Mouse (Mus musculus) left cerebral cortex, postnatal 25 days (tissue): ENCODE data around the gene Bicral. TPM values are rescaled to one million over a fixed set of nuclear protein-coding genes. Genes with fewer than 3 reads are reported as not detected.
A peak's percentile ranks its signal among the peaks of the same experiment; 100 is the strongest.
"Not testable (repeated sequence)": the region's sequence is repeated elsewhere in the genome, so short reads cannot be mapped to it uniquely, and the experiment has no call there.

Experiments
- DNase-seq, 2 experiments: peaks; one replicate each; pipeline ENCODE4 v3.0.0; 2022; ENCODE audit warnings: low spot score in 2 of 2, mixed read lengths in 1 of 2
- intact Hi-C: fragments of 180-260 bp; cut with DNase I; formaldehyde crosslinking; loops from one replicate; pipeline ENCODE4 v1.15.1; 2025
- total RNA-seq, 2 experiments: library from RNA; stranded (reverse); gene quantifications; 2 replicates each; pipeline ENCODE4 v1.2.3; 2021

Gene Bicral
- total RNA-seq, 2 experiments from 2014 or later = 41.6 to 49.7 TPM

DNA sequence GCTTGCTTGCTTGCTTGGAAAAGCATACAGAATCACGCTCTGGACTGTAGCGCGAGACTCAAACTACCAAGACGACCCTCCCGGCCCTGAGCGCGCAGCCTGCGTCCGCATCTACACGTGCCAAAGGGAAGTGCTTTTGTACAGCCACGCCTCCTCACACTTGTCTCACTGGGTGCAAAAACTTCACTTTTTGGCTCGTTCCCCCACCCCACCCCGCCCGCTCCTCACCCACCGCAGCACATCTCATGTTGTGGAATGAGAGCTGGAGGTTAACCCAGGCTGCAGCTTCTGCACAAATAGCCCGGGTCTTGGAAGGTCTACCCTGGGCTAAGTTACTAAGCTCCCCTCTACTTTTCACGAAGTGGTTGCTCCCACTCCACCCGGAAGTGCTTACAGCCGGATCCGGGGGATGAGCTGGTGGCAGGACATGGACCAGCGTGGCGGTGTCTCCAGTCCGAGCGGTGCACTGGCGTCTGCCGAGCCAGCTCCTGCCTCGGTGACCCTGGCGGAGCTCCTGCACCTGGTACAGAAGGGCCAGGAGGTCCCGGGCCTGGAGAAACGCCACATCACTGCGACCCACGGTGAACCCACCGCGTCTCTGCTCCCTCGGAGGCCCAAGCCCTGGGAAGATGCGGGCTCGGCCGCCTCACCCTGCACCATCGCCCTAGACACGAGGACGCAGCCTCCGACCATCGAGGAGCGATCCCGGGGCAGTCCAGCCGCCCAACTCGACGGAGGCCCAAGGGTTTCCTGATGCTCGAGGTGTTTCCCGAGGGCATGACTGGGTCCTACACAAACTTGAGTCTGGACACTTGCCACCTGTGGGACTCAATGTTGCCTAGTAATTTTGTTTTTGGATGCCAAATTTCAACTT is 85.6 kb downstream of the Bicral start, which contains the start of gene 2310039H08Rik:
Gene 2310039H08Rik (plus strand): TSS at position 232 of the 874 bp plus-strand sequence.
- intact Hi-C loops = loop anchor here (2.0 to 5.0 kb wide), 2 partner anchors 22 to 35 kb away; no protein-coding TSS in a partner anchor
- peak; percentile 86 to 89 for DNase-seq

GRCm38 (mm10) chr17:46772038-46772403 is 86.3 kb downstream of the Bicral start:
- no peak for DNase-seq
- intact Hi-C loops = loop anchor here (2.0 to 5.0 kb wide), 2 partner anchors 21 to 35 kb away; no protein-coding TSS in a partner anchor

- no peak for DNase-seq
- intact Hi-C loops = loop anchor here (2.0 to 5.0 kb wide), 2 partner anchors 21 to 34 kb away; no protein-coding TSS in a partner anchor
These were observed 86.7 kb downstream of the Bicral start for GRCm38 (mm10) chr17:46771616-46772015.

GRCm38 (mm10) chr17:46771025-46771424 is 87.3 kb downstream of the Bicral start:
- no peak for DNase-seq
- intact Hi-C loops = loop anchor here (5.0 kb wide), 1 partner anchor 34 kb away; no protein-coding TSS in a partner anchor

GRCm38 (mm10) chr17:46770546-46770945 is 87.7 kb downstream of the Bicral start:
- intact Hi-C loops = loop anchor here (5.0 kb wide), 1 partner anchor 33 kb away; no protein-coding TSS in a partner anchor
- no peak for DNase-seq

DNA sequence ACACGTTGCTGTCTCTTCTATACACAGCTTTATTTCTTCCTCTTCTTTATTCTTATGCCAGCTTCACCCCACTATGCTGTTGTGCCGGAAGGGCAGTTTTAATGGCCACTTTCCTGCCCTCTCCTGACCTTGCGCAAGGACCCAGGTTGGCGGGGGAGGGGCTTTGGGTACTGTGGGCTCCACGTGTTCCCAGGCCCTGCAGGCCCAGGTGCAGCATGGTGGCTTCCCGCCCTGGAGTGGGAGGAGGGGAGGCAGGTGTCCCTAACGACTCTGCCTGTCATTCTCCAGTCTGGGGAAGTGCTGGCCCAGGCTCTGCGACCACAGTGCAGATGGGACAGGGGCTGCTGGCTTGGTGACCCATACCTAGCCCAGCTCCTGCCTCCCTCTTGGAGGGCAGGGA is 90.4 kb downstream of the Bicral start:
- intact Hi-C loops = no loop called here
- DNase-seq = no peak

GRCm38 (mm10) chr17:46764916-46765315 is 93.4 kb downstream of the Bicral start:
- DNase-seq = peak; percentile 48 to 89
- intact Hi-C loops = not testable (repeated sequence)

GRCm38 (mm10) chr17:46763544-46763943 is 94.7 kb downstream of the Bicral start, which contains the start of gene Ptcra:
Gene Ptcra (minus strand): TSS chr17:46763712.
- DNase-seq = no peak
- intact Hi-C loops = no loop called here

- intact Hi-C loops = no loop called here
- DNase-seq = peak in 1 of 2 experiments; percentile 77
These were observed 99.5 kb downstream of the Bicral start for GRCm38 (mm10) chr17:46758753-46759152.

GRCm38 (mm10) chr17:46751794-46752556 is 106.3 kb downstream of the Bicral start, which contains the start of gene Cnpy3:
Gene Cnpy3 (minus strand): TSS chr17:46752214.
- peak; percentile 98 to 99 for DNase-seq
- intact Hi-C loops = loop anchor here (2.0 kb wide), 1 partner anchor 21 kb away; the partner anchor contains the start of gene 2310039H08Rik

- intact Hi-C loops = loop anchor here (2.0 kb wide), 1 partner anchor 22 kb away; the partner anchor contains the start of gene 2310039H08Rik
These were observed 107.1 kb downstream of the Bicral start for GRCm38 (mm10) chr17:46751056-46751793.

GRCm38 (mm10) chr17:46750580-46750979 is 107.7 kb downstream of the Bicral start:
- DNase-seq = no peak
- intact Hi-C loops = loop anchor here (2.0 kb wide), 1 partner anchor 22 kb away; the partner anchor contains the start of gene 2310039H08Rik

More at GRCm38 (mm10) chr17:46751056-46751793, 107.1 kb downstream of the Bicral start:
- peak in 1 of 2 experiments; percentile 73 for DNase-seq

DNA sequence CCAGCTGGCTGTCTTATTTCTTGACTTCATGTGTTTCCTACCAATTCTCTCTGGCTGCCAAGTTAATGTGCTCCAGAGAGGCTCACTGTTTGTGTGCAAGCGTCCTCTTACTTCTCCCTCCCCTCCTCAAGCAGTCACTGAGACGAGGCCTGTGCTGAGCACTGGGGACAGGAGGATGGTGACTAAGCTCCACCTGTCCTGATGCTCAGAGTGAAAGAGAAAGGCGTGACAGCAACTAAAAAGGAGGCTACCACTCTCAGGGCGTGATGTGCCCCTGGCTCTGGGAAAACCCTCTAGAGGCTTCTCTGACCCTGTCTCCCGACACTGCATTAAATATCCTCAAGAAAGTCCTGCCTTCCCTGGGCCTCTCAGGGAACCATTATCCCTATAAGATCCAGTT is 109.0 kb downstream of the Bicral start:
- no peak for DNase-seq
- intact Hi-C loops = no loop called here

Other genes starting within 250 kb of the Bicral start
- gene Ptk7, start 229.0 kb downstream of the Bicral start, total RNA-seq = 10 to 100 TPM in 1 of 2 experiments, 1 to 10 TPM in 1; 9.5 to 10.5 TPM
- gene Klc4, start 212.5 kb downstream of the Bicral start, total RNA-seq = 10 to 100 TPM; 17.8 to 20.4 TPM
- 10 to 100 TPM; 51.0 to 51.5 TPM for gene Mrpl2, start 212.3 kb downstream of the Bicral start, total RNA-seq
- gene Cul7, start 208.1 kb downstream of the Bicral start, total RNA-seq = 10 to 100 TPM; 25.6 to 27.1 TPM
- gene Rrp36, start 184.1 kb downstream of the Bicral start, total RNA-seq = 10 to 100 TPM; 17.1 to 18.2 TPM
- 100 to 1,000 TPM; 117 to 123 TPM for gene Mea1, start 179.7 kb downstream of the Bicral start, total RNA-seq
- gene Klhdc3, start 177.6 kb downstream of the Bicral start, total RNA-seq = 100 to 1,000 TPM; 211 to 226 TPM
- gene Ppp2r5d, start 153.4 kb downstream of the Bicral start, total RNA-seq = 10 to 100 TPM; 81.2 to 91.0 TPM
- gene Pex6, start 147.0 kb downstream of the Bicral start, total RNA-seq = 10 to 100 TPM; 48.1 to 49.1 TPM
- under 1 TPM; 0.48 to 0.57 TPM for gene Gnmt, start 129.3 kb downstream of the Bicral start, total RNA-seq
- gene Cnpy3, start 106.3 kb downstream of the Bicral start, total RNA-seq = 10 to 100 TPM; 65.5 to 66.0 TPM
- not detected for gene Ptcra, start 94.8 kb downstream of the Bicral start, total RNA-seq
- 10 to 100 TPM in 1 of 2 experiments, 1 to 10 TPM in 1; 5.7 to 10.8 TPM for gene 2310039H08Rik, start 85.8 kb downstream of the Bicral start, total RNA-seq
- 10 to 100 TPM; 45.7 to 51.9 TPM for gene Rpl7l1, start 75.8 kb downstream of the Bicral start, total RNA-seq
- 10 to 100 TPM; 32.4 to 36.7 TPM for gene Tbcc, start 32.2 kb upstream of the Bicral start, total RNA-seq
- gene Prph2, start 52.0 kb upstream of the Bicral start, total RNA-seq = not detected
- 10 to 100 TPM; 50.6 to 57.0 TPM for gene Ubr2, start 152.1 kb upstream of the Bicral start, total RNA-seq